Mouse (Mus musculus) left cerebral cortex, postnatal 10 days (tissue): ENCODE data around the gene Vmn1r34. TPM values are rescaled to one million over a fixed set of nuclear protein-coding genes. Genes with fewer than 3 reads are reported as not detected.
"Not testable (repeated sequence)": the region's sequence is repeated elsewhere in the genome, so short reads cannot be mapped to it uniquely, and the experiment has no call there.

Source experiments
- DNase-seq, 2 experiments: peaks; one replicate each; pipeline ENCODE4 v3.0.0; 2021 to 2022; ENCODE audit warnings: low spot score in 2 of 2, mixed read lengths in 1 of 2; ENCODE audit errors: extremely low spot score in 1 of 2
- intact Hi-C: fragments of 180-260 bp; cut with DNase I; formaldehyde crosslinking; loops from one replicate; pipeline ENCODE4 v1.15.1; 2025
- total RNA-seq, 2 experiments: library from RNA; stranded (reverse); gene quantifications; 2 replicates each; pipeline ENCODE4 v1.2.3; 2021

The Vmn1r34 gene
- total RNA-seq = not detected

DNA sequence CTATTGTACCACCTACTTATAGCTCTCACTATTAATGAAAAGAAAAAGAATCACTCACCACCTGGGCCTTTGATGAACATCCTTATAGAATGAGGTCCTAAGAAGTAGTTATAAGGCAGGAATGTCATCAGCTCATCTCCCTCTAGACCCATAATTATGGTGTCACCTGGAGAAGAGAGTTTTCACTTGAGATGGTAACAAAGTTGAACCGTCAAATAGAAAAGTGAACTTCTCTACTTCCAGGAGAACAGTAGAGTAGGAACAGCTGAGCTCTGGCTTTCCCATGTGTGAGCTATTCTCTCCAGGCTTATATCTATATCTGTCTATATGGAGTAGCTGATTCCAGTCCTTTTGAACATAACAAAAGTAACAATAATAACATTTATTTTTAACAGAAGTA is at the start of gene Vmn1r34:
TSS of gene Vmn1r34 (minus strand) at position 101 of the 400 bp plus-strand sequence.
- no peak for DNase-seq
- intact Hi-C loops = no loop called here

DNA sequence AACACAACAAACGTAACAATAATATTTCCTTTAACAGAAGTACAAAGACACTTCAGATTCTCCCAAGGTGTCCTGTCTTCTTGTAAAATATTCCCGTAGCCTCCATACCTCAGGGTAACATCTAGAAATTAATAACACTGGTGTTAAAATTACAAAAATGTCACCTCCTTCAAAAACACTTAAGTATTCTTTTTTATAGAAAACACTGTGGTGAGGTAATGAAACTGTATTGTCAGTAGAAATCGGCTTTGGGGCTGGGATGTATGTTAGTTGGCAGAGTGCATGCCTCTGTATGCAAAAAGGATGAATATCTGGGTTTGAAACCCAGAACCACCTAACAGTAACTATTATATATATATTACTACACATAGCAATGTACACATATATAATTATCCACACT is 42.1 kb upstream of the Vmn1r34 start, which contains the start of gene Vmn1r35:
TSS of gene Vmn1r35 (minus strand) at position 101 of the 400 bp plus-strand sequence.
- intact Hi-C loops = no loop called here
- no peak for DNase-seq

DNA sequence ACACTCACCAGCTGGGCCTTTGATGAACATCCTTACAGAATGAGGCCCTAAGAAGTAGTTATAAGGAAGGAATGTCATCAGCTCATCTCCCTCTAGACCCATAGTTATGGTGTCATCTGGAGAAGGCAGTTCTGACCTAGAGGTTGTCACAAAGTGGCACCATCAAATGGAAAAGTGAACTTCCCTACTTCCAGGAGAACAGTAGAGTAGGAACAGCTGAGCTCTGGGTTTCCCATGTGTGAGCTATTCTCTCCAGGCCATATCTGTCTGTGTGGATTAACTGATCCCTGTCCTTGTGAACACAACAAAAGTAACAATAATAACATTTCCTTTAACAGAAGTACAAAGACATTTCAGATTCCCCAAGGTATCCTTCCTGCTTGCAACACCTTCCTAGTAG is 25.5 kb downstream of the Vmn1r34 start, which contains the start of gene Vmn1r33:
TSS of gene Vmn1r33 (minus strand) at position 101 of the 400 bp plus-strand sequence.
- intact Hi-C loops, DNase-seq: not testable (repeated sequence)

DNA sequence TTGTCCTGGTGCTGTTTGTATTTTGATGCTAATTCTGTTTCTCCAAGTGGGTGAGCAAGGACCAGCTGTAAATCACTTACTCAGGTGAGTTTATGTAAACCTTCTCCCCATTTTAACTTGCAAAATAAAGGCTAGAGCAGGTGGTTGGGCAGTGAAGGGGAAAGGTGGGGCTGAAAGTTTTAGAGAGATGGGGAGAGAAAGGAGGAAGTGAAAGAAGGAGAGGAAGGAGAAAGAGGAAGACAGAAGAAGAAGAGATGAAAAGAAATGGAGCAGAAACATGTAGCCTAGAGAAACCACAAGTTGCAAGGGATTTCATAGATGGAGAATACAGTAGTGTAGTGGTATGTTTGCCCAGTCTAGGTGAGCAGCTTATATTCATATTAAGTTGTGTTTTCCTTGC is 47.9 kb downstream of the Vmn1r34 start:
- no peak for DNase-seq
- intact Hi-C loops = no loop called here

Other genes with a start within 250 kb of the Vmn1r34 start
- gene Mad2l1, start 108.5 kb downstream of the Vmn1r34 start, total RNA-seq = 10 to 100 TPM; 12.1 to 13.1 TPM
- gene Vmn1r32, start 83.8 kb downstream of the Vmn1r34 start, total RNA-seq = not detected
- not detected for gene Vmn1r33, start 25.6 kb downstream of the Vmn1r34 start, total RNA-seq
- not detected for gene Vmn1r35, start 42.0 kb upstream of the Vmn1r34 start, total RNA-seq
- gene Vmn1r36, start 75.3 kb upstream of the Vmn1r34 start, total RNA-seq = not detected
- not detected for gene Vmn1r37, start 85.5 kb upstream of the Vmn1r34 start, total RNA-seq
- gene Vmn1r38, start 138.7 kb upstream of the Vmn1r34 start, total RNA-seq = not detected
- not detected for gene Vmn1r39, start 166.7 kb upstream of the Vmn1r34 start, total RNA-seq